Mouse (Mus musculus) heart, adult 2 months (tissue): ENCODE measurements around the gene Gm11733. TPM values are rescaled to one million over a fixed set of nuclear protein-coding genes. Genes with fewer than 3 reads are reported as not detected.

ENCODE experiments used
- DNase-seq, 2 experiments: peaks; one replicate each; pipeline ENCODE4 v3.0.0; 2021
- H3K27ac ChIP-seq: fragments of 200-600 bp; 2 replicates; pipeline ENCODE4 v1.8.1; 2022
- H3K27me3 ChIP-seq: fragments of 200-500 bp; 2 replicates; pipeline ENCODE4 v1.6.1; 2012; ENCODE audit warnings: mild to moderate bottlenecking, low read length, inconsistent platforms, mixed read lengths; ENCODE audit not compliant: control insufficient read depth, insufficient read depth
- H3K36me3 ChIP-seq: fragments of 200-500 bp; 2 replicates; pipeline ENCODE4 v1.6.1; 2012; ENCODE audit warnings: low read length, inconsistent platforms; ENCODE audit not compliant: control insufficient read depth, insufficient read depth
- H3K4me1 ChIP-seq: fragments of 200-500 bp; 2 replicates; pipeline ENCODE4 v1.6.1; 2011; ENCODE audit warnings: low read length; ENCODE audit not compliant: control insufficient read depth, insufficient read depth
- H3K4me3 ChIP-seq: fragments of 200-600 bp; 2 replicates; pipeline ENCODE4 v1.8.1; 2022
- H3K79me2 ChIP-seq: fragments of 200-500 bp; replicated peaks from 2 replicates; pipeline ENCODE4 v1.6.1; 2012; ENCODE audit warnings: mild to moderate bottlenecking, inconsistent platforms, low read length, moderate library complexity, mixed read lengths; ENCODE audit not compliant: control insufficient read depth, insufficient read depth
- H3K9ac ChIP-seq: fragments of 200-500 bp; 2 replicates; pipeline ENCODE4 v1.6.1; 2012; ENCODE audit warnings: low read depth, mild to moderate bottlenecking, control low read depth, inconsistent platforms, low read length, mixed read lengths
- CTCF ChIP-seq: fragments of 200-600 bp; IDR thresholded peaks from 2 replicates; pipeline ENCODE4 v1.8.1; 2022; ENCODE audit warnings: antibody characterized with exemption, mild to moderate bottlenecking, moderate library complexity
- EP300 ChIP-seq: fragments of 200-500 bp; IDR thresholded peaks from 2 replicates; pipeline ENCODE4 v1.6.1; 2011; ENCODE audit warnings: low read depth, low read length, control low read depth; ENCODE audit not compliant: insufficient read depth
- POLR2A ChIP-seq: fragments of 200-500 bp; IDR thresholded peaks from 2 replicates; pipeline ENCODE4 v1.6.1; 2011; ENCODE audit warnings: mild to moderate bottlenecking, low read depth, low read length, control low read depth; ENCODE audit not compliant: insufficient read depth
- WGBS: fragments of 180-500 bp; shearing (Covaris S2); methylation state at CpG from one replicate; pipeline ENCODE4 v1.1.7; 2018; 5-methylcytosine and 5-hydroxymethylcytosine counted together
- intact Hi-C: fragments of 180-260 bp; cut with DNase I; formaldehyde crosslinking; loops from one replicate; pipeline ENCODE4 v1.15.1; 2025
- polyA plus RNA-seq: library from polyadenylated mRNA; depleted of rRNA; stranded (reverse); fragments of >200 nt; gene quantifications from 2 replicates; pipeline ENCODE4 v1.2.3, GENCODE M21; 2012
- total RNA-seq, 2 experiments: library from RNA; stranded (reverse); gene quantifications; 2 replicates each; pipeline ENCODE4 v1.2.3; 2021

Gene Gm11733
- total and polyA plus RNA-seq, 3 experiments, result 0.10 TPM; not detected in 2

- intact Hi-C loops, result no loop called here
- DNase-seq, result no peak
- WGBS, result 81% methylated on average over 13 of the region's 13 CpGs
Measured at GRCm38 (mm10) chr11:117521906-117522780, 38.0 kb downstream of the Gm11733 start.

DNA sequence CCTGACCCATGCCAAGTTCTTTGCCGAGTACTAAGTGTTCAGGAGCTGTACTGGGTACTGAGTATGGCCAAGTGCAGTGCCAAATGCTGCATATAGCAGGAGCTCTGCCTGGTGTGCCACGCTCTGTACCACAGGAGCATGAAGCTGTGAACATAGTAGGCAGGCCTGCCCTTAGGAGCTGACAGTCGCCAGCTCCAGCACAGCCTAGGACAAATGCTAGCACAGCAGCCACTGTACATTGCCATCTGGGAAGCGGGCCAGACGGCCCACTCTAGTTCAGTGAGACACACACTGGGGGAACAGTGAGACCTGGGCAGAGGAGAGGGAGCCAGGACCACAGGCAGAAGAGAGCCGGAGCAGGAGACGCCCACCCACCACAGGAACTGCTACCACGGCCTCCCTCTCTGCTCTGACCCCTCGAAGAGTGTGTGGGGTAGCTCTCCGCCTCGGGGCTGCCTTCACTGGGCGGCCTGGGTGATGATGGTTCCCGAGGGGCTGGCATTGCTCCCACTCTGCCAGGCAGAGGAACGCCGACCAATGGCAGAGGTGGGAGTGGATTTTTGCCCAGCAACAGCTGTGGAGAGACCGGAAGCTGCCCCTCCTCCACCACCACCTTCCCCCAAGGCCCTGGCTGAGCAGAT lies 38.8 kb downstream of the Gm11733 start:
- TF ChIP-seq POLR2A, result 0 out of 2 replicates have a peak, but pooled peaks have one; percentile 37
- peak; percentile 64; the same call in 1 of the 2 replicates for TF ChIP-seq EP300
- TF ChIP-seq CTCF, result 0 out of 2 replicates have a peak, but pooled peaks have one; percentile 16
- Histone ChIP-seq H3K9ac (peak overlapping the region; percentile 50), H3K27me3 (no peaks in the 10 kb centered on the region), H3K4me3 (no peak overlapping the region), H3K4me1 (peaks cover 9% of the 10 kb centered on the region), H3K79me2 (no peaks in the 10 kb centered on the region), H3K36me3 (no peaks in the 10 kb centered on the region), H3K27ac (peak overlapping the region; percentile 89)
- 37% methylated on average over 16 of the region's 16 CpGs for WGBS
- DNase-seq, result peak; percentile 73 to 81
- intact Hi-C loops, result no loop called here

More at GRCm38 (mm10) chr11:117521906-117522780, 38.0 kb downstream of the Gm11733 start:
- no peak overlapping the region for H3K9ac ChIP-seq
- no peak overlapping the region for H3K4me3 ChIP-seq
- peaks cover 9% of the 10 kb centered on the region for H3K4me1 ChIP-seq
- peak overlapping the region; percentile 89 for H3K27ac ChIP-seq
- H3K27me3 ChIP-seq, result no peaks in the 10 kb centered on the region
- no peaks in the 10 kb centered on the region for H3K79me2 ChIP-seq
- TF ChIP-seq CTCF, result no peak
- TF ChIP-seq EP300, result no peak
- TF ChIP-seq POLR2A, result no peak
- H3K36me3 ChIP-seq, result no peaks in the 10 kb centered on the region

DNA sequence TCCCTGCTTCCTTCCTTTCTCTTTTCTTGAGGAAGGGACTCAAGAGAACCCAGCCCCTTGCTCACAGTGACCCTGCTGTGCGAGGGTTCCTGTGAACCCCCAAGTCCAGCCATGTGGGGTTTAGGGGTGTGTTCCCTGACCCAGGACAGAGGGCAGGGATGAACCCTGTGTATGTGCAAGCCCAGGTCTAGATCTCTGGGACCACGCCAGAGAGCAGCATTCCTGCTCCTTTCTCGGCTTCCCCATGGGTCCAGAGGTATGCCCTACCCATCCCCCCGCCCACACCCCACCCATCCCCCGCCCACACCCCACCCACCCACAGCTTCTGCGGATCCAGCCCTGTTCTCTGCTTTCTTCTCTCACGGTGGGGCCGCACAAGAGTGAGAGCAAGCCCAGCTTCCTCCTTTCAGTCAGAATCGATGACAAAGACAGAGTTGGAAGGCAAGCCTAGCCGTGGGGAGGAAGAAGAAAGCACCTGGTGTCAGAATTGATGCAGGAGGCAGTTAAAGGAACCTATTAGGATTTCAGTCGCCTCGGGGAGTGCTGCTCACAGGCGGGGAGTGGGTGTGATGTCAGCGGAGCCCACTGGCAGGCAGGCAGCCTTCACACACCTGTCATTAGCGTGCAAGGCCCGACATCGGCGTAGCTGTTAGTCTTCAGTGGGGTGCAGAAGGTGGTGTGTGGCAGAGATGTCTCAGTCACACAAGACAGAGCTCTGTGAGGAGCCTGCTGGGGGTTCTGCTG lies 41.6 kb downstream of the Gm11733 start:
- no peak overlapping the region for H3K27ac ChIP-seq
- no peaks in the 10 kb centered on the region for H3K27me3 ChIP-seq
- H3K36me3 ChIP-seq, result no peaks in the 10 kb centered on the region
- H3K4me1 ChIP-seq, result peaks cover 9% of the 10 kb centered on the region
- 36% methylated on average over 18 of the region's 18 CpGs for WGBS
- no peaks in the 10 kb centered on the region for H3K79me2 ChIP-seq
- intact Hi-C loops, result no loop called here
- no peak overlapping the region for H3K9ac ChIP-seq
- no peak for DNase-seq
- H3K4me3 ChIP-seq, result no peak overlapping the region
- no peak for TF ChIP-seq POLR2A
- no peak for TF ChIP-seq EP300
- TF ChIP-seq CTCF, result no peak

DNA sequence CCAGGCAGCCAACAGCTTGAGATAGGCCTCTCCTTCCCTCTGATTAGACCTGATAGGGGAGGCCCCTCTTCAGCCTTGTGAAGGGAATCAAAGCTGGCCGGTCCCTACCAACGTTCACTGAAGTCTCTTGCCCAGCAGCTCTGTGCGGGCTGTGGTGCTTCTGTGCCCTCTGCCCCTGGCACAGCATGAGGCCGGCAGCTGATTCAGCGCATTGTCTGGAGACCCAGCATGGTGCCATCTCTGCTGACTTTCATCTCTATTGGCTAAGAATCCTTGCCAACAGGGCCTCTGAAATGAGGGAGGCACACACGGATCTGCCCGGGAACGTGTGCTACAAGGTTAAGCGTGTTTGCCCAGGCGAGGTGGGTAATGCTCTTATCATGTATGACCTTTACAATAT lies 48.2 kb downstream of the Gm11733 start:
- H3K9ac ChIP-seq, result no peak overlapping the region
- no peaks in the 10 kb centered on the region for H3K27me3 ChIP-seq
- H3K4me3 ChIP-seq, result no peak overlapping the region
- no peak for DNase-seq
- no peaks in the 10 kb centered on the region for H3K79me2 ChIP-seq
- H3K36me3 ChIP-seq, result no peaks in the 10 kb centered on the region
- H3K4me1 ChIP-seq, result peaks cover 17% of the 10 kb centered on the region
- TF ChIP-seq EP300 (no peak), POLR2A (no peak), CTCF (no peak)
- intact Hi-C loops, result no loop called here
- no peak overlapping the region for H3K27ac ChIP-seq
- 78% methylated on average over 10 of the region's 10 CpGs for WGBS

DNA sequence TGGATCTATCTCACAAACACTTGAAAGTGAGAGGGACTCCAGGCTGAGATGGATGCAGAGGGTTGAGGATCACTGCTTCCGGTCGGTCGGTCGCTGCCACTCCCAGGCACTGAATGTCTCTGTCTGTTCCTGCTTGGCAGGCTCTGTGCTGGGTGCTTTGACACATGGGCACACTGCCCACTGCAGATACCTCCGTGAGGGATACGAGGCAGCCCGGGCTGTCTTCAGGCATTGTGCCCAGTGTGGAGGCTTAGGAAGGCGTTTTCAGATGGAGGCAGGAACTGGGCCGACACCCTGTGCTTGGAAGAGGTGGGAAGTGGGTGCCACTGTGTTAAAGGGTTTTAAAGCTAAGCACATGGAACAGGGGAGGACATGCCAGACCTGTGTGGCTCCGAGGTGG lies 50.7 kb downstream of the Gm11733 start:
- 19% methylated on average over 10 of the region's 10 CpGs for WGBS
- Histone ChIP-seq H3K27me3 (no peaks in the 10 kb centered on the region), H3K4me1 (peaks cover 18% of the 10 kb centered on the region), H3K9ac (no peak overlapping the region), H3K36me3 (no peaks in the 10 kb centered on the region), H3K27ac (peak overlapping the region; percentile 69), H3K4me3 (no peak overlapping the region), H3K79me2 (no peaks in the 10 kb centered on the region)
- DNase-seq, result peak; percentile 63 to 76
- intact Hi-C loops, result no loop called here
- 0 out of 2 replicates have a peak, but pooled peaks have one; percentile 44 for TF ChIP-seq EP300
- TF ChIP-seq POLR2A, result no peak
